Mouse (Mus musculus): ENCODE results near the gene 4933424G06Rik.

Gene 4933424G06Rik

DNA sequence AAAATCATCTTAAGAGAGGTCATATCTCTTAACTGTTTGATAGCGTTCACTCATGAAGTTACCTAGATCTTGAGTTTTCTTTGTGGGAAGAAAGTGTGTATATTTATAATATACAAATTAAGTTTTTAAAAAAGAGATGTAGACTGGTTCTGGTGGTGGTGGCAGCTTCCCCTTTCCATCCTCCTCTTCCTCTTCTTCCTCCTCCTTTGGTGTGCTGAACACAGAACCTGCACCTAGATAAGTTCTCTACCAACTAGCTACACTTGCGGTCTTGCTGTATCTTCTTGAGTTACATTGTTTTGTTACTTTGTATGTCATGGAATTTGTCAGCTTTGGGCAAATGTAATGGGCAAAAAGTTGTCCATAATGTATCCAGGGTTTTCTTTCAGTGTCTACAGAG lies 1.2 kb downstream of the 4933424G06Rik start:
- no peak for DNase-seq

DNA sequence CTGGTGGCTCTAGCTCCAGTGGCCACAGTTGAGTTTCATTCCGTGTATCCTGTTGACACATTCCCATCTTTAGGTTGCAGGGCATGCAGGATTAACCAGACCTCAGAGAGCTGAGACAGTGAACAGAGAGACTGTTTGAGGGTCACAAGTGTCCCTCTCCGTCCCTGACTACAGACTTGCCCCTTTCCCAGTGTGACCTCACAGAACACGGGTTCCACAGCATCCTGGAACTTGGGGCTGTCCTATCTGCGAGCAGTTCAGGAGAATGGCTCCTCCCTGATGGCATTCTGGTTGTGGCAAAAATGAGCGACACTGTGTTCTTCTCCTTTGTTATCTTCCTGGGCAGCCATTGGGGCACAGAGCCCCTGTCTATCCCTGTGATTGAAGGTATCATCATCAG lies 4.4 kb downstream of the 4933424G06Rik start, which contains the start of gene Actr1b:
Gene Actr1b (minus strand): TSS at position 112 of the 400 bp plus-strand sequence.
- no peak for DNase-seq

DNA sequence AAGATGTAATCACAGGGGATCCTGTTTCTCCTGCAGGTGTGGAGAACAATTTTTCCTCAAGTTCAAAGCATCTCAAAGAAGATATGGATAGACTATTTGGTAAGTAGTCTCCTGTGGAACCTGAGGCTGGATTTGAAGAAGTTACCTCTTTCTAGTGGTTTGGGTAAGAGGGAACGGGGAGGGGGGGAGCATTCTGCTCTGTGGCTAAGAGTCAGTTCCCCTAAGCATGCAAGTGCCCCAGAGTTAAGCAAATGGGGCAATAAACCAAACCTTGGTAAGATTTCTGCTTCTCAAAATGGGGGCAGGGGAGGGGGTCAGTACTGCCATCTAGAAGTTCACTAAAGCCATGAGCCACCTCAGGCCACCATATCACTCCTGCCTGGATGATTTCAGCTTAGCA lies 8.8 kb downstream of the 4933424G06Rik start:
- no peak for DNase-seq

DNA sequence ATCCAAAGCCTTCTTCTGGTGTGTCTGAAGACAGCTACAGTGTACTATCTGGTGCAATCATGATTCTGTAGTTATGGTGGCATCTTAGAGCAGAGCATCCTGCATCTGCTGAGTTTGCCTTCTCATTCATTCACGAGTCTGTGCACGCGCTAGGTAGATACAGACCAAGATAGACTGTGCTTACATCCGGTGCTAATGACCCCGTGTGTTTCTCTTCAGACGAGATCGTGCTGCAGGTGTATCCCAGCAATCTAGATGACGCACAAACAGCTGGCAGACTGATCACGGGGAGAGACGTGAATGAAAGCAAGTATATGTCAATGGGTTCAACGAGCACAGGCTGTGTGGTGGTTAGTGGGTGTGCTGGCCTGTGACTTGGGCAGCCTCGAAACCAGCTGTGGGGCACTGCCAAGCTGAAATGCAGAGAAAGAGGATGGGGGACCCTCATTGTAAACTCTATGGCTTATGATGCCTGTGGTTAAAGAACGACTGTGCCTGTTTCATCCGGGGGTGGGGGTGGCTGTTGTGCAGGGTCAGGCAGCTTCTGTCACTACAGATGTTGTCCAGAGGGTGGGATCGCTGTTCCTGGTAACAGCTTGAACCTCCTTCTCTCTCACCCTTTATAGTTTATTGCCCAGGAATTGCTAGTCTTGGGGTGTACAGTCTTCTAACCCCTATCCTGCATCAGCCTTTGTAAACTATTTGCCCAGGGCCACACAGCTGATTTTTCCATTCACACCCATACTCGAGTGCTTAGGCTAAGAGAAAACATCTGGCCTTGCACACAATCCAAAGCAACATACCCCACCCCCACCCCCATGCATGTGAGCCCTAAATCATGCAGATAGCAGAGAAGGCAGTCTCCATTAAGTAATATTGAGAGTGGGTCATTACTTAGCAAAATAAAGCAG lies 13.5 kb downstream of the 4933424G06Rik start:
- no peak for DNase-seq

DNA sequence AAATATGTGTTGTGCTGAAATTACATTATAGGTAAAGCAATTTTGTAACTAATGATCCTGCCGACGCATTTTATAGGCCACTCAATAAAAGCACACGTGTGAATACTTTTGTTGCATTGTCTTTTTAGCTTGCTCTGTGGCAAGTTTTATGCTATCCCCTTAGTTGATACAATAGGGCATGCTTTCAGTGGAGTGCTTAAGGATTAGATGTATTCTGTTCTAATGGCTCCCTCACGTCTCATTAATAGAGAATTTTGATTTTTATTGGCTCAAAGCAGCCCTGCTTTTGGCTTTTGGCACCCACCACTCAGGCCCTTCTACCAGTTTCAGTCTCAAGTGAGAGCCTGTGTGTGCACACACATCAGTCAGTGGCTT lies 14.1 kb downstream of the 4933424G06Rik start:
- DNase-seq, result no peak

DNA sequence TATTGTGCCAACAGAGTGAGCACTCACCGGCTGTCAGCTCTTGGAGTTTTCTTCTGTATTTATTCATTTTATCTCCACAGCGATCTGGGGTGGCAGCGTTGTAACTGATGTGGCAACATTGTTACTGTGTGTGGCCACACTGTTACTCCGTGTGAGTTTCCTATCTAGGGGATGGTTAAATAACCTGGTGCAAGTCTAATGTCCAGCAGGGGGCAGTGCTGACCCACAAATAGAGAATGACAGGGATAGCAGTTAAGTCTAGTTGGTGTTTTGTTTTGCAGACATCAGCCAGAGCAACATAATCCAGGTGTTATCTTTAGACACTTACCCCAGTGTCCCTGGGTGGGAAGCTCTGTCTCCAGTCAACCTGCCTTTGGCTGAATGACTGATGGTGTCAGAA lies 27.4 kb downstream of the 4933424G06Rik start:
- DNase-seq, result peak; percentile 50 to 82

- DNase-seq, result peak in 1 of 2 experiments; percentile 5
Observed at GRCm38 (mm10) chr1:36739231-36739630, 29.3 kb downstream of the 4933424G06Rik start.

GRCm38 (mm10) chr1:36743046-36743445 lies 33.1 kb downstream of the 4933424G06Rik start:
- DNase-seq, result peak in 1 of 2 experiments; percentile 8

GRCm38 (mm10) chr1:36744268-36744944 lies 34.5 kb downstream of the 4933424G06Rik start:
- DNase-seq, result peak; percentile 65 to 80

DNA sequence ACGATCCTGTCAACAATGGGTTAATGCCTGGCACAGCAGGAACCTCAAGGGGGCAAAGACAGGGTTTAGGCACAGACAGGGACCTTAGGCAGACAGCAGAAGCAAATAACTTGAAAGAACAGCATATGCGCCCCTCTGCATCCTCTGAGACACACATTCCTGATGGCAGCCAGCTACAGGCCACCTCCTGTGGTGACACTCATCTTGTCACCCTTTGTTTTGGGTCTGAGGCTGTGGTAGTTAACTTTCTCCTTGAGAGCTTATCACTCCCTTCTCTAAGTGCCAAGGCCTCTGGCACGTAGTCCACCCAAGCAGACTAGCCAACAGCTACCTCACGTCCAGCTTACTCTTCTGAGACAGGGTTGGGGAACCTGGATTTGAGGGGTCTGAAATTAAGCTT lies 35.7 kb downstream of the 4933424G06Rik start:
- peak in 1 of 2 experiments; percentile 6 for DNase-seq

DNA sequence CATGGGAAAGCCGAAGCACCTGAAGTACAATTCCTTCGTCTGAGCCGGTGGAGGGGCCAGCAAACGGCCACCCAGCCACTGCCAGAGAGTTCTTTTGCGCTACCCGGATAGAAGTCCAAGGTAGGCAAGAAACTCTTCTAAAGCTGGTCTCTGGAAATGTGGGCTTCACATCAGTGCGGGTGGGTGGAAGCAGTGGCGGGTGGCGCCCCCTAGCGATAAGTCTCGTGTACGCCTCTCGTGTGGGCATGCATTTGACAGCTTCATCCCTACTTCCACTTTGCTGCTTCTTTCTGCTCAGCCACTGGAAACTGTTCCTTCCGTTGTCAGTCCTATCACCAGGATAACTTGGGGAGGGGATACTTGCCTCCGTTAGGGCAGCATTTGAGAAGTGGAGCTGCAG lies 36.5 kb downstream of the 4933424G06Rik start:
- DNase-seq, result peak; percentile 30 to 45

DNA sequence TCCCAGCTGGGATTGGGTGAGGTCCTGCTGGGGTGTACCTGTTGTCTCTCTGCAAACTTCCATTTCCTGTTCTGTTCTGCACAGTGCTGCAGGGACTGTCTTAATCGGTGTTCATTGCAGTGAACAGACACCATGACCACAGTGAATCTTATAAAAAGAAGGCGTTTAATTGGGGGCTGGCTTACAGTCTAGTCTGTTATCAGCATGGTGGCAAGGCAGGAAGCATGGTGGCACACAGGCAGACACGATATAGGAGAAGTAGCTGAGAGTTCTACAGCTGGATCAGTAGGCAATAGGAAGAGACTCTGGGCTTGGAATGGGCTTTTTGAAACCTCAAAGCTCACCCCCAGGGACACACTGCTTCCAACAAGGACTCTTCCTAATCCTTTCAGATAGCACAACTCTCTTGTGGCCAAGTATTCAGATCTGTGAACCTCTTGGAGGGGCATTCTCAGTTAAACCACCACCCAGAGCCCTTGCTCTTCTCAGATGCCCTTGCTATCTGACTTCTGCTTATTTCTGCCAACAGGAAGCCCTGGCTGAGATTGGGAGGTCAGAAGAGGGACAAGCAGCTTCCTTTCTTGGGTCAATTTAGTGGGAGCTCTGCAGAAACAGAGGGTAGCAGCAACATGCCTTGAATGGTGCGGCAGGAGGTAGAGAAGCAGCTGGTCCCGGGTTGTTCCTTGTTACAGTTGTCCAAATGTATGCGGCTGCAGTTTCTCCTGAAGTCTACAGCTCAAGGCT lies 44.2 kb downstream of the 4933424G06Rik start:
- no peak for DNase-seq

- DNase-seq, result peak in 1 of 2 experiments; percentile 13
Observed at GRCm38 (mm10) chr1:36758553-36758952, 48.6 kb downstream of the 4933424G06Rik start.

- DNase-seq, result no peak
Observed at GRCm38 (mm10) chr1:36759076-36759475, 49.1 kb downstream of the 4933424G06Rik start.

GRCm38 (mm10) chr1:36760401-36760800 lies 50.5 kb downstream of the 4933424G06Rik start:
- DNase-seq, result peak in 1 of 2 experiments; percentile 13

DNA sequence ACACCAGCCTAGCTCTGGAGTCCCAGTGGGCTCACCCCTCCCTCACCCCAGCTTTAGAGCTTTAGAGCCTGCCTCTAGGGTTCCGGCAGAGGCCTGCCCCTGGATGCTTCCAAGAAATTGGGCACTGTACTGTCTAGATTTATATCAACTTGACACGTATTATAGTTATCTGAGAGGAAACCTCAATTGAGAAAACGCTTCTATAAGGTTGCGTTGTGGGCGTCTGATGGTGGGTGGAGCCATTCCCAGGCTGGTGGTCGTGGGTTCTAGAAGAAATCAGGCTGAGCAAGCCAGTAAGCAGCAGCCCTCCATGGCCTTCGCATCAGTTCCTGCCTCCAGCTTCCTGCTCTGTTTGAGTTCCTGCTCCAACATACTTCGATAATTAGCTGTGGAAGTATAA lies 51.1 kb downstream of the 4933424G06Rik start:
- peak in 1 of 2 experiments; percentile 11 for DNase-seq

GRCm38 (mm10) chr1:36761568-36761967 lies 51.6 kb downstream of the 4933424G06Rik start, which contains the start of gene Zap70:
Zap70 (plus strand) TSS chr1:36761798.
- peak in 1 of 2 experiments; percentile 18 for DNase-seq

DNA sequence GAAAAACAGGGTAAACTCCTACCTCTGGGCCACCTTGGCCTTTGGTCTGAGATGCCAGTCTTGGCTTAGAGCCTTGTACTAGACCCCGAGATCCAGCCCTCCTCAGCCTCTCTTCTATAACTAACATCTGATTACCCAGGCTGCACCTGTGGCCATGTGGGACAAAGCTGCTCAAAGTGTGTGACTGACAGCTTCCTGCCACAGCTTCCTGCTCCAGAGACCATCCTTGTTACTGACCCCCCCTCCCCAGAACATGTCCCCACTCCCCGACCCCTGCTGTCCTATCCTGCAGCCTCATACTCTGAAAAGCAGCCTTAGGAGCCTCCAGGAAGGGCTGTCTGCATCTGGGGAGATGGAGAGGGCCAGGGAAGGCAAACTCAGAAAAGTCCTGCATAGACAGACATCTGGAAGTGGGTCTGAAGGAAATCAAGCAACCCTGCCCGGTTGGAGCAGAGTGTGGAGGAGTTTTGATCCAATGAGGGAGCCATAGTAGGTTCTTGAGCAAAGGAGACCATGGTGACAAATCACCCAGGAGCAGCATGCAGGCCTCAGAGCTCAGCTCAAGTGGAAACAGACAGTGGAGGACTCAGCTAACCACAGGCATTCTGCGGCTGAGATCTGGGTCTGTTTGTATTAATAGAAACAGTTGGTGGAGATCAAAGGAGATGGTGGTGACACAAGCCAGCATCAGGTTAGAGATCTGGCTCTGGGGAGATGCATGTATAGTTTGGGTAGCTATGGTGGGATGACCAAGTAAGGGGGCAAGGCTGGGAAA lies 56.7 kb downstream of the 4933424G06Rik start:
- peak in 1 of 2 experiments; percentile 18 for DNase-seq

- no peak for DNase-seq
Observed at GRCm38 (mm10) chr1:36767321-36767720, 57.4 kb downstream of the 4933424G06Rik start.

- DNase-seq, result no peak
Observed at GRCm38 (mm10) chr1:36768786-36769185, 58.8 kb downstream of the 4933424G06Rik start.

DNA sequence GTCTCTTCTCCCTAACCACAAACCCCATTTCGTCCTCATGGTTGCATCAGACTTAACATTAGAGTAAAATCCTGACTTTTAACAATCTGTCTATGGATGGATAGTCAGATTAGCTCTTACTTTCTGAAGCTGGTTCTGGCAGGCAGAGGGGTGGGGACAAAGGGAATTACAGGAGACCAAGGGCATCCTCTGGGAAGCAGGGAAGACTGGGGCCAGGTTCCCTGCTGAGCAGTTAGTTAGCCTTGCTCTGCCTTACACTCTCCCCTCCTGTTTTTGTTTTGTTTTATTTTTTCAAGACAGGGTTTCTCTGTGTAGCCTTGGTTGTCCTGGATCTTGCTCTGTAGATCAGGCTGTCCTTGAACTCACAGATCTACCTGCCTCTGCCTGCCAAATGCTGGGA lies 60.0 kb downstream of the 4933424G06Rik start:
- no peak for DNase-seq

GRCm38 (mm10) chr1:36770998-36771397 lies 61.0 kb downstream of the 4933424G06Rik start:
- DNase-seq, result no peak

All from lung, postnatal 4 days (tissue).